Mouse (Mus musculus): ENCODE data around the gene C1qtnf1.
"Not testable (repeated sequence)": the region's sequence is repeated elsewhere in the genome, so short reads cannot be mapped to it uniquely, and the experiment has no call there.

The C1qtnf1 gene

GRCm38 (mm10) chr11:118427986-118428385, at the start of gene C1qtnf1:
C1qtnf1 (plus strand) TSS chr11:118428203.
- in situ Hi-C loops (cut with MboI; ENCODE audit: low pct_unique_long_range_greater_than_20kb in 1 of 2, low sequenced_read_pairs in 2 of 2, unreplicated experiment in 1 of 2), result no loop called here

- in situ Hi-C loops (cut with MboI; ENCODE audit: low pct_unique_long_range_greater_than_20kb in 1 of 2, low sequenced_read_pairs in 2 of 2, unreplicated experiment in 1 of 2), result no loop called here
Observed at GRCm38 (mm10) chr11:118378656-118379055, 49.3 kb upstream of the C1qtnf1 start.

- in situ Hi-C loops (cut with MboI; ENCODE audit: low pct_unique_long_range_greater_than_20kb in 1 of 2, low sequenced_read_pairs in 2 of 2, unreplicated experiment in 1 of 2), result no loop called here
Observed at GRCm38 (mm10) chr11:118379251-118380009, 48.6 kb upstream of the C1qtnf1 start.

- in situ Hi-C loops (cut with MboI; ENCODE audit: low pct_unique_long_range_greater_than_20kb in 1 of 2, low sequenced_read_pairs in 2 of 2, unreplicated experiment in 1 of 2), result not testable (repeated sequence)
Observed at GRCm38 (mm10) chr11:118387816-118388215, 40.2 kb upstream of the C1qtnf1 start.

GRCm38 (mm10) chr11:118393991-118394390, 34.0 kb upstream of the C1qtnf1 start:
- in situ Hi-C loops (cut with MboI; ENCODE audit: low pct_unique_long_range_greater_than_20kb in 1 of 2, low sequenced_read_pairs in 2 of 2, unreplicated experiment in 1 of 2), result no loop called here

GRCm38 (mm10) chr11:118394538-118394937, 33.5 kb upstream of the C1qtnf1 start:
- in situ Hi-C loops (cut with MboI; ENCODE audit: low pct_unique_long_range_greater_than_20kb in 1 of 2, low sequenced_read_pairs in 2 of 2, unreplicated experiment in 1 of 2), result no loop called here

GRCm38 (mm10) chr11:118397806-118398530, 30.0 kb upstream of the C1qtnf1 start:
- in situ Hi-C loops (cut with MboI; ENCODE audit: low pct_unique_long_range_greater_than_20kb in 1 of 2, low sequenced_read_pairs in 2 of 2, unreplicated experiment in 1 of 2), result no loop called here

GRCm38 (mm10) chr11:118399891-118400565, 28.0 kb upstream of the C1qtnf1 start:
- in situ Hi-C loops (cut with MboI; ENCODE audit: low pct_unique_long_range_greater_than_20kb in 1 of 2, low sequenced_read_pairs in 2 of 2, unreplicated experiment in 1 of 2), result no loop called here

- in situ Hi-C loops (cut with MboI; ENCODE audit: low pct_unique_long_range_greater_than_20kb in 1 of 2, low sequenced_read_pairs in 2 of 2, unreplicated experiment in 1 of 2), result no loop called here
Observed at GRCm38 (mm10) chr11:118400566-118400936, 27.5 kb upstream of the C1qtnf1 start.

- in situ Hi-C loops (cut with MboI; ENCODE audit: low pct_unique_long_range_greater_than_20kb in 1 of 2, low sequenced_read_pairs in 2 of 2, unreplicated experiment in 1 of 2), result no loop called here
Observed at GRCm38 (mm10) chr11:118401195-118401594, 26.8 kb upstream of the C1qtnf1 start.

GRCm38 (mm10) chr11:118401760-118402280, 26.2 kb upstream of the C1qtnf1 start, which contains the start of gene Lgals3bp:
Lgals3bp (minus strand) TSS chr11:118402092.
- in situ Hi-C loops (cut with MboI; ENCODE audit: low pct_unique_long_range_greater_than_20kb in 1 of 2, low sequenced_read_pairs in 2 of 2, unreplicated experiment in 1 of 2), result no loop called here

GRCm38 (mm10) chr11:118403183-118403582, 24.8 kb upstream of the C1qtnf1 start:
- in situ Hi-C loops (cut with MboI; ENCODE audit: low pct_unique_long_range_greater_than_20kb in 1 of 2, low sequenced_read_pairs in 2 of 2, unreplicated experiment in 1 of 2), result no loop called here

- in situ Hi-C loops (cut with MboI; ENCODE audit: low pct_unique_long_range_greater_than_20kb in 1 of 2, low sequenced_read_pairs in 2 of 2, unreplicated experiment in 1 of 2), result no loop called here
Observed at GRCm38 (mm10) chr11:118403951-118404899, 23.8 kb upstream of the C1qtnf1 start.

GRCm38 (mm10) chr11:118405311-118405710, 22.7 kb upstream of the C1qtnf1 start:
- in situ Hi-C loops (cut with MboI; ENCODE audit: low pct_unique_long_range_greater_than_20kb in 1 of 2, low sequenced_read_pairs in 2 of 2, unreplicated experiment in 1 of 2), result no loop called here

GRCm38 (mm10) chr11:118406521-118406920, 21.5 kb upstream of the C1qtnf1 start:
- in situ Hi-C loops (cut with MboI; ENCODE audit: low pct_unique_long_range_greater_than_20kb in 1 of 2, low sequenced_read_pairs in 2 of 2, unreplicated experiment in 1 of 2), result no loop called here

- in situ Hi-C loops (cut with MboI; ENCODE audit: low pct_unique_long_range_greater_than_20kb in 1 of 2, low sequenced_read_pairs in 2 of 2, unreplicated experiment in 1 of 2), result no loop called here
Observed at GRCm38 (mm10) chr11:118407318-118407910, 20.6 kb upstream of the C1qtnf1 start.

- in situ Hi-C loops (cut with MboI; ENCODE audit: low pct_unique_long_range_greater_than_20kb in 1 of 2, low sequenced_read_pairs in 2 of 2, unreplicated experiment in 1 of 2), result no loop called here
Observed at GRCm38 (mm10) chr11:118408051-118408740, 19.8 kb upstream of the C1qtnf1 start.
